Mouse (Mus musculus) kidney, adult 8-10 months (tissue): ENCODE measurements around the gene Creld1.

Experiments used
- DNase-seq, 2 experiments: peaks; one replicate each; pipeline ENCODE4 v3.0.0; 2022

Creld1 gene

GRCm38 (mm10) chr6:113471297-113471936, 11.7 kb upstream of the Creld1 start, which contains the start of gene Il17rc:
Gene Il17rc, plus strand, starts transcription at chr6:113471427.
- peak; percentile 72 to 77 for DNase-seq

- no peak for DNase-seq
Measured at GRCm38 (mm10) chr6:113472061-113472460, 11.0 kb upstream of the Creld1 start.

GRCm38 (mm10) chr6:113473246-113473645, 9.9 kb upstream of the Creld1 start:
- no peak for DNase-seq

GRCm38 (mm10) chr6:113473715-113474114, 9.4 kb upstream of the Creld1 start:
- no peak for DNase-seq

- DNase-seq, result no peak
Measured at GRCm38 (mm10) chr6:113477353-113477752, 5.7 kb upstream of the Creld1 start.

GRCm38 (mm10) chr6:113478906-113479305, 4.2 kb upstream of the Creld1 start:
- no peak for DNase-seq

- peak; percentile 58 to 66 for DNase-seq
Measured at GRCm38 (mm10) chr6:113480555-113481373, 2.3 kb upstream of the Creld1 start.

GRCm38 (mm10) chr6:113482477-113483099, 509 bp upstream of the Creld1 start:
- DNase-seq, result peak in 1 of 2 experiments; percentile 37

GRCm38 (mm10) chr6:113483729-113484128, 632 bp downstream of the Creld1 start:
- no peak for DNase-seq

GRCm38 (mm10) chr6:113487125-113487576, 4.1 kb downstream of the Creld1 start:
- peak; percentile 36 to 63 for DNase-seq

- DNase-seq, result no peak
Measured at GRCm38 (mm10) chr6:113489410-113489809, 6.3 kb downstream of the Creld1 start.

GRCm38 (mm10) chr6:113492101-113492864, 9.2 kb downstream of the Creld1 start:
- DNase-seq, result no peak

- DNase-seq, result peak; percentile 69 to 78
Measured at GRCm38 (mm10) chr6:113494258-113494788, 11.2 kb downstream of the Creld1 start.

- DNase-seq, result no peak
Measured at GRCm38 (mm10) chr6:113495071-113495675, 12.1 kb downstream of the Creld1 start.

GRCm38 (mm10) chr6:113499346-113499745, 16.2 kb downstream of the Creld1 start:
- no peak for DNase-seq

- no peak for DNase-seq
Measured at GRCm38 (mm10) chr6:113501388-113502084, 18.4 kb downstream of the Creld1 start, which contains the start of gene Prrt3. Gene Prrt3, minus strand, starts transcription at chr6:113501931.

- no peak for DNase-seq
Measured at GRCm38 (mm10) chr6:113502801-113503200, 19.7 kb downstream of the Creld1 start.

- no peak for DNase-seq
Measured at GRCm38 (mm10) chr6:113505689-113506088, 22.6 kb downstream of the Creld1 start.

- no peak for DNase-seq
Measured at GRCm38 (mm10) chr6:113507130-113507529, 24.0 kb downstream of the Creld1 start.

GRCm38 (mm10) chr6:113508272-113508946, 25.3 kb downstream of the Creld1 start:
- DNase-seq, result no peak

GRCm38 (mm10) chr6:113508947-113509280, 25.8 kb downstream of the Creld1 start:
- no peak for DNase-seq
